Mouse (Mus musculus): Measurements from ENCODE around the gene Cmtm4. TPM values are rescaled to one million over a fixed set of nuclear protein-coding genes. Genes with fewer than 3 reads are reported as not detected.
A peak's percentile ranks its signal among the peaks of the same experiment; 100 is the strongest.

The Cmtm4 gene
- polyA plus RNA-seq, 1 experiment from 2014 or later: 39.8 TPM

DNA sequence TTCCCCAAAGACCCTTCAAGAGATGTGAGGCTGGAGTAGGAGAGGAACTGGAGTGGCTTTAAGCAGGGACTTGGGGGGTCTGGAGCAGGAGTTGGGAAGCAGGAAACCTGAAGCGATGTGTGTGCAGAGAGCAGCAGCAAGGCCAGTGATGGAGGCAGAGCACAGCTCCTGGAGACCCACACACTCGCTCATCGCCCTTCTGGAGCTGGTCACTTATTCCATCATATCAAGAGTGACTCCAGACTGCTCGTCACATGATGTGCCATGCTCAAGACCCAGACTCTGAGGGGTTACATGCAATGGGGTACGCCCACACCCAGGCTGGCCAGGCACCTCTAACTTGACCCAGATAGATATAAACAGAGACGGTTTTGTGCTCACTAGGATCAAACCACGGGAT is 15.3 kb downstream of the Cmtm4 start:
- no peaks in the 10 kb centered on the region for H3K27me3 ChIP-seq
- ChIA-PET CTCF (interaction anchor here (1.2 kb wide), 1 partner anchor 38 kb away, joined by 4 read pairs; no protein-coding TSS in a partner anchor), POLR2A (no interaction called here)
- TF ChIP-seq CTCF (IDR thresholded peaks at IDR 0.05): no peak
- in situ Hi-C loops (cut with MboI; ENCODE audit: low pct_unique_long_range_greater_than_20kb): no loop called here
- ATAC-seq: no peak
- no peak for DNase-seq (ENCODE audit: low read depth, low spot score)

DNA sequence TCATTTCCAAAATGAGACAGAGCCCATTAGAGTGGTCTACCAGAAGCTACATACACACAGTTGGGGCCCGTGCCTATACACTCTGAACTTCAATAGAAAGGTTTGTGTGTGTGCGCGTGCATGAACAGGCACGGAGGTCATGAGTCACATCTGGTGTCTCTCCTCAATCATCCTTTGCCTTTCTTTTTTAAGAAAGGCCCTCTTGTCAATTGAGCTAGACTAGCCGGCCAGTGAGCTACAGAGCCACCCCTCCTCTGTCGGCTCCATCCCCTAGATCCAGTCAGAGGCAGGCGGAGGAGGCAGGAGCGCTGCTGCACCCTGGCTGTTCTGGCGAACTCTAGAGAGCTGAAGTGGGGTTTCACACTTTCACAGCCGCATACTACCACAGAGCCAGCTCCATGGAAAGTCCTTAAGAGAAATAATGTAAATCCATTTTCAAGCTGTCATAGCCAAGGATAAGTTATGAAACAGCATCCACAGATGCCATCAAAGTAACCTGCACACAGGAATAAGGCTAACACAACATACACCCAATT is 16.2 kb downstream of the Cmtm4 start:
- no peaks in the 10 kb centered on the region for H3K27me3 ChIP-seq
- CTCF ChIA-PET: interaction anchor here (0.9 to 1.2 kb wide), 2 partner anchors 11 to 37 kb away, joined by 3 to 4 read pairs; no protein-coding TSS in a partner anchor
- in situ Hi-C loops (cut with MboI; ENCODE audit: low pct_unique_long_range_greater_than_20kb): no loop called here
- no peak for TF ChIP-seq CTCF (IDR thresholded peaks at IDR 0.05)
- ATAC-seq (no peak), DNase-seq (ENCODE audit: low read depth, low spot score) (no peak)
- POLR2A ChIA-PET: interaction anchor here (1.0 kb wide), 1 partner anchor 12 kb away, joined by 3 read pairs; no protein-coding TSS in a partner anchor

- POLR2A ChIA-PET: interaction anchor here (0.6 to 0.7 kb wide), 2 partner anchors 69 to 253 kb away, joined by 3 to 4 read pairs; no protein-coding TSS in a partner anchor
- in situ Hi-C loops (cut with MboI; ENCODE audit: low pct_unique_long_range_greater_than_20kb): no loop called here
- no peak for TF ChIP-seq CTCF (IDR thresholded peaks at IDR 0.05)
- no peak for DNase-seq (ENCODE audit: low read depth, low spot score)
- CTCF ChIA-PET: interaction anchor here (1.4 to 1.9 kb wide), 3 partner anchors 10 to 66 kb away, joined by 3 to 4 read pairs (median 4); partner anchors contain the start of gene Dync1li2
- no peak for ATAC-seq
- H3K27me3 ChIP-seq: no peaks in the 10 kb centered on the region
Measured at GRCm38 (mm10) chr8:104376669-104377068, 18.9 kb downstream of the Cmtm4 start.

DNA sequence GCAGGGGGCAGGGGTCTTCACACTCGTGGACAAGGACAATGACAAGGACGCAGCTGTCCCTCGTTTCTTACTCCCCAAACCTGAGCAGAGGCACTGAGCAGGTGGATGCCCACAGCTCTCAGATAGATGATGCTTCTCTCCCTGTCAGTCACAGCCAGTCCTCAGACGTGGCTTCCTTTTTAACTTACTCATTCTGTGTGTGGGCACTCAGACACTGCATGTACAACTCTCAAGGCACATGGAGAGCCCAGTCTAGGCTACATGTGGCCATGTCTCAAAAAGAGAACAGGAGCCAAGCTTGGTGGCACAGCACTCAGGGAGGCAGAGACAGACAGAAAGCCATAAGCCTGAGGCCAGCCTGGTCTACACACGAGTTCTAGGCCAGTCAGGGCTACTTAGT is 19.6 kb downstream of the Cmtm4 start:
- ChIA-PET CTCF (interaction anchor here (1.4 to 1.9 kb wide), 2 partner anchors 32 to 67 kb away, joined by 3 to 4 read pairs; partner anchors contain the start of gene Dync1li2), POLR2A (interaction anchor here (1.3 kb wide), 1 partner anchor 26 kb away, joined by 3 read pairs; no protein-coding TSS in a partner anchor)
- DNase-seq (ENCODE audit: low read depth, low spot score) (no peak), ATAC-seq (no peak)
- TF ChIP-seq CTCF (IDR thresholded peaks at IDR 0.05): no peak
- in situ Hi-C loops (cut with MboI; ENCODE audit: low pct_unique_long_range_greater_than_20kb): no loop called here
- no peaks in the 10 kb centered on the region for H3K27me3 ChIP-seq

DNA sequence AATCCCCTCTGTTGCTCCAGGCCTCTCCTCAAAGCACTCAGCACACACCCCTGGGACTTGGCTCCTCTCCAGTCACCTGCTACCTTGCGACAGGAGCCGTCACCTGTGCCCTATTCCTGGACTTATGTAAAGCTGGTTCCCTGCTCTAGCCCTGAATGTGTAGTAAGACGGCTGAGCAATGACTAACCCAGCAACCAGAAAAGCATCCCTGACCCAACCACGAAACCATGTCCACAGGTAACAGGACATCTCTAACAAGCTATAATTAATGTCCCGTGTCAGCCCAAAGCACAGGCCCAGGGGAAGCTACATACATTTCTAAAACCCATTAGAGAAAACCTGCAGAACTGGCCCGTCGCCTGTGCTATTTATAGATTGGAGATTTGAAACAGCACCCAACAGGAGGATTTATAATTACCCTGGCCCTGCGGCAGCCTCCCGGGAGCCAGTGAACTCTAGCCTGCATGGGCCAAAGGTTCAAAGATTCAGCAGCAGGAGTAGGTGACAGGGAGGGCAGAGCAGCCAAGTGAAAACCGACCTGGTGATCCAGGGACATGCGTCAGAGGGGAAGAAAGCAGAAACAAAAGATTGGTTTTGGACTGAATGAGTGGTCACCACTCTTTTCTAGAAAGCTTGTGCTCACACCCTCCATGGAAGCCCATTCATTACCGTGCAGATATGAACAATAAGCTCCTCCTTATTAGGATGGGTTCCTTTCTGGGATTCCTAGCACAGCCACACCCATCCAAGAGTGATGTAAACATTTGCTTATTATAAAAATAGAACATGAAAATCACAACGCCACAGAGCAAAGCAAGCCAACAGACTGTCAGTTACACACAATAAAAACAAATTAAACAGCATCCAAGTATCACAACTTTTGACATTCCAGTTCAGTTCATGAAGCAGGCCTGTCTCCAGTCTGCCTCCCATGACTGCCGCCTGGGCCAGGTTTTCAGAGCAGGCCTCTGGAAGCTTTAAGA is 20.5 kb downstream of the Cmtm4 start:
- no peaks in the 10 kb centered on the region for H3K27me3 ChIP-seq
- in situ Hi-C loops (cut with MboI; ENCODE audit: low pct_unique_long_range_greater_than_20kb): no loop called here
- ATAC-seq (peak; percentile 88), DNase-seq (ENCODE audit: low read depth, low spot score) (peak; percentile 82)
- POLR2A ChIA-PET: interaction anchor here (0.7 to 1.3 kb wide), 3 partner anchors 27 to 37 kb away, joined by 3 to 4 read pairs (median 3); no protein-coding TSS in a partner anchor
- no peak for TF ChIP-seq CTCF (IDR thresholded peaks at IDR 0.05)
- CTCF ChIA-PET: interaction anchor here (0.6 to 1.4 kb wide), 3 partner anchors 14 to 68 kb away, joined by 3 to 4 read pairs (median 3); partner anchors contain the start of gene Dync1li2

DNA sequence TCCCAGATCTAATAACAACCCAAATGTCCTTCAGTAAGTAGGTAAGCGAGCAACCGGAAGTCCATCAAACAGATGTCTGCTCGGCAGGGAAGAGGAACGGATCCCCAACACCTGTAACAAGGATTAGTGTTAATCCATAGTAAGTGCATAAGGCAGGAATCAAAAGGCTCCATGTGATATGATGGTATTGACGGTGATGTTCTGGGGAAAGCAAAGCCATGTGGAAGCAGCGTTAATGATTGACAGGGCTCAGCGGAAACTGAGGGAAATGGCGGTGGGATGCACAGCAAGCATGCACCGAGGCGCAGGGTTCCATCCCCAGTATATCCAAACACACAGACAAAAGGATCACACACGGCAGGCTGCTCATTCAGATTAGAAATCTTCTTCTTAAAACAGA is 21.3 kb downstream of the Cmtm4 start:
- H3K27me3 ChIP-seq: no peaks in the 10 kb centered on the region
- ChIA-PET POLR2A (interaction anchor here (0.7 kb wide), 1 partner anchor 34 kb away, joined by 4 read pairs; no protein-coding TSS in a partner anchor), CTCF (interaction anchor here (1.1 kb wide), 1 partner anchor 13 kb away, joined by 4 read pairs; no protein-coding TSS in a partner anchor)
- in situ Hi-C loops (cut with MboI; ENCODE audit: low pct_unique_long_range_greater_than_20kb): no loop called here
- no peak for ATAC-seq
- TF ChIP-seq CTCF (IDR thresholded peaks at IDR 0.05): no peak
- DNase-seq (ENCODE audit: low read depth, low spot score): no peak

GRCm38 (mm10) chr8:104373779-104374178 is 21.8 kb downstream of the Cmtm4 start:
- in situ Hi-C loops (cut with MboI; ENCODE audit: low pct_unique_long_range_greater_than_20kb): no loop called here
- H3K27me3 ChIP-seq: no peaks in the 10 kb centered on the region
- CTCF ChIA-PET: interaction anchor here (1.0 to 1.5 kb wide), 2 partner anchors 9 to 20 kb away, joined by 3 read pairs; no protein-coding TSS in a partner anchor
- ATAC-seq (no peak), DNase-seq (ENCODE audit: low read depth, low spot score) (no peak)
- no peak for TF ChIP-seq CTCF (IDR thresholded peaks at IDR 0.05)
- POLR2A ChIA-PET: no interaction called here

DNA sequence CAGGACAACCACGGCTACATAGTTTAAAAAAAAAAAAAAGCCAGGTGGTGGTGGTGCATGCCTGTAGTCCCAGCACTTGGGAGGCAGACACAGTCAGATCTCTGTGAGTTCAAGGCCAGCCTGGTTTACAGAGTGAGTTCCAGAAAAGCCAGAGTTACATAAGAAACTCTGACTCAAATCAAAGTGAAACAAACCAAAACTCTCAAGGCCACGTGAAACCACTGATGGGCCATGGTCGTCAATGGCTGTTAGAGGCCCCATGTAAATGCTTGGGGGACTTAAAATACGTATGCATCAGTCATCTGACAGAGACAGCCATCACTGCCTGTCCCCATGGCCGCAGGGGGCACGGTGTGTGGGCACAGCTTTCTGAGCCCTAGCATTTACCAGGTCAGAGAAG is 24.5 kb downstream of the Cmtm4 start:
- TF ChIP-seq CTCF (IDR thresholded peaks at IDR 0.05): no peak
- in situ Hi-C loops (cut with MboI; ENCODE audit: low pct_unique_long_range_greater_than_20kb): no loop called here
- ChIA-PET POLR2A (no interaction called here), CTCF (interaction anchor here (2.3 kb wide), 1 partner anchor 13 kb away, joined by 4 read pairs; no protein-coding TSS in a partner anchor)
- H3K27me3 ChIP-seq: no peaks in the 10 kb centered on the region
- ATAC-seq (no peak), DNase-seq (ENCODE audit: low read depth, low spot score) (no peak)

DNA sequence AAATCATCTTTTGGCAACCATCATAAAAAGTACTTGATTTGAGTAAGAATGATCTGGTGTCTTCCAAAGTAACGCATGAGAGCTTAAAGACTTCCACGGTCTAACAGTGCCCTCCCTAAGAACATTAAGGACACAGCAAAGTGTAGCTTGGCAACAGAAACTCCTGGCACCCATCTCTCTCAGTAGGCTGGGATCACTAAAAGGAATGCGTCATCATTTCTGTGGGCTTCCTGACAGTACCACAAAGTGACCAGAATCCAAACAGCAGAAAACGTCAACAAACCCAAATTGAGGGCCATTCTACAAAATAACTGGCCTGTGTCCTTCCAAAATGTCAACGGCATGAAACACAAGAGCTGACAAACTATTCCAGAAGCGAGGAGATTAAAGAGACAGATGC is 25.5 kb downstream of the Cmtm4 start:
- in situ Hi-C loops (cut with MboI; ENCODE audit: low pct_unique_long_range_greater_than_20kb): no loop called here
- POLR2A ChIA-PET: no interaction called here
- CTCF ChIA-PET: interaction anchor here (1.0 to 2.3 kb wide), 4 partner anchors 9 to 27 kb away, joined by 3 to 14 read pairs (median 4); no protein-coding TSS in a partner anchor
- no peaks in the 10 kb centered on the region for H3K27me3 ChIP-seq
- ATAC-seq: peak; percentile 78
- DNase-seq (ENCODE audit: low read depth, low spot score): peak; percentile 75
- TF ChIP-seq CTCF (IDR thresholded peaks at IDR 0.05): no peak

- POLR2A ChIA-PET: no interaction called here
Measured at GRCm38 (mm10) chr8:104369591-104369990, 26.0 kb downstream of the Cmtm4 start.

More at GRCm38 (mm10) chr8:104369591-104369990, 26.0 kb downstream of the Cmtm4 start:
- CTCF ChIA-PET: interaction anchor here (1.0 to 2.3 kb wide), 4 partner anchors 8 to 26 kb away, joined by 3 to 14 read pairs (median 4); no protein-coding TSS in a partner anchor
- no peak for TF ChIP-seq CTCF (IDR thresholded peaks at IDR 0.05)
- no peak for ATAC-seq
- no peak for DNase-seq (ENCODE audit: low read depth, low spot score)
- in situ Hi-C loops (cut with MboI; ENCODE audit: low pct_unique_long_range_greater_than_20kb): no loop called here
- H3K27me3 ChIP-seq: no peaks in the 10 kb centered on the region

All from Patski (cell line).